In genomic region chr4:68955621-68956020, GRCm38 (mm10) we compare ENCODE assay signal across 8 mouse cellular contexts. TPM values are rescaled to one million over a fixed set of nuclear protein-coding genes. Genes with fewer than 3 reads are reported as not detected.
DNase-seq lines count a peak whose midpoint lies in the region; ATAC-seq and TF ChIP-seq lines count a peak whose summit lies in the region.

No protein-coding gene starts in this region.

- H3K4me1 ChIP-seq in kidney, adult 2 months (ENCODE audit: control insufficient read depth, insufficient read depth, low read length): no peaks in the 10 kb centered on the region
- no peaks in the 10 kb centered on the region for H3K4me1 ChIP-seq in kidney, embryonic 14.5 days (ENCODE audit: control insufficient read depth, insufficient read depth, low read length)
- no peaks in the 10 kb centered on the region for H3K4me1 ChIP-seq in liver, embryonic 11.5 days (replicated peaks; ENCODE audit: control insufficient read depth, insufficient read depth, low read length)

- no peak; the same call in 1 of the 2 replicates for ATAC-seq in kidney, embryonic 14.5 days (ENCODE audit: low FRiP score, low TSS enrichment)
- no peak for ATAC-seq in liver, embryonic 11.5 days (replicated peaks; ENCODE audit: low FRiP score)

- H3K4me3 ChIP-seq in kidney, adult 2 months (ENCODE audit: insufficient read depth, low read depth, low read length): no peak overlapping the region
- H3K4me3 ChIP-seq in kidney, embryonic 14.5 days (ENCODE audit: low read length): no peak overlapping the region
- H3K4me3 ChIP-seq in liver, embryonic 11.5 days (ENCODE audit: low read depth, low read length): no peak overlapping the region

- H3K27ac ChIP-seq in kidney, adult 2 months (ENCODE audit: insufficient read depth, low read depth, low read length): no peak overlapping the region
- H3K27ac ChIP-seq in kidney, embryonic 14.5 days (ENCODE audit: low read depth, low read length): no peak overlapping the region
- H3K27ac ChIP-seq in liver, embryonic 11.5 days (ENCODE audit: low read depth, low read length): no peak overlapping the region

- no peaks in the 10 kb centered on the region for H3K36me3 ChIP-seq in kidney, adult 2 months (ENCODE audit: control insufficient read depth, insufficient read depth, low read length)
- no peaks in the 10 kb centered on the region for H3K36me3 ChIP-seq in kidney, embryonic 14.5 days (ENCODE audit: control insufficient read depth, insufficient read depth, low read length)
- no peaks in the 10 kb centered on the region for H3K36me3 ChIP-seq in liver, embryonic 11.5 days (ENCODE audit: control insufficient read depth, insufficient read depth, low read length)

- no peak overlapping the region for H3K4me2 ChIP-seq in kidney, embryonic 14.5 days (replicated peaks; ENCODE audit: low read depth, low read length)
- H3K4me2 ChIP-seq in liver, embryonic 11.5 days: no peak overlapping the region

- WGBS in kidney, adult 2 months: 3% methylated on average over 4 of the region's 4 CpGs
- 5% methylated on average over 4 of the region's 4 CpGs for WGBS in kidney, embryonic 14.5 days
- 2% methylated on average over 4 of the region's 4 CpGs for WGBS in liver, embryonic 11.5 days

- peak; percentile 28 for DNase-seq in kidney, adult 2 months
- DNase-seq in R1 (ENCODE audit: low read depth, low spot score): peak; percentile 63
- peak; percentile 86 for DNase-seq in embryo, embryonic 11 days
- peak; percentile 35 for DNase-seq in liver, embryonic 11.5 days (ENCODE audit: low spot score)
- DNase-seq in urinary bladder, postnatal 4 days (ENCODE audit: low spot score in 2 of 2): peak; percentile 19 to 74
- DNase-seq in cerebellum, postnatal 36 days: no peak
- no peak for DNase-seq in cerebellum, adult 8-10 months

- H3K9me3 ChIP-seq in kidney, embryonic 14.5 days (ENCODE audit: control insufficient read depth, low read length): no peaks in the 10 kb centered on the region
- no peaks in the 10 kb centered on the region for H3K9me3 ChIP-seq in liver, embryonic 11.5 days (ENCODE audit: control insufficient read depth, low read length)

- TF ChIP-seq CTCF in kidney, adult 2 months (conservative IDR thresholded peaks at IDR 0.05; ENCODE audit: insufficient read depth, insufficient read length, low read depth, low read length): no peak

- H3K27me3 ChIP-seq in kidney, adult 2 months (replicated peaks; ENCODE audit: control insufficient read depth, insufficient read depth, low read length): no peaks in the 10 kb centered on the region
- H3K27me3 ChIP-seq in kidney, embryonic 14.5 days (ENCODE audit: control insufficient read depth, insufficient read depth, low read length): peaks cover 7% of the 10 kb centered on the region; the same call in 1 of the 2 replicates
- H3K27me3 ChIP-seq in liver, embryonic 11.5 days (replicated peaks; ENCODE audit: control insufficient read depth, insufficient read depth, low read length): peaks cover 20% of the 10 kb centered on the region

- no peak overlapping the region for H3K9ac ChIP-seq in kidney, embryonic 14.5 days (ENCODE audit: low read depth, low read length)
- no peak overlapping the region for H3K9ac ChIP-seq in liver, embryonic 11.5 days (ENCODE audit: low read depth, low read length)

- TF ChIP-seq POLR2A in kidney, adult 2 months (IDR thresholded peaks at IDR 0.05; ENCODE audit: low read depth, low read length): no peak

RNA-seq across cellular contexts. Expression of gene Brinp1, which starts 1.4 kb away (rescaled TPM):
- 0.14 and 0.27 TPM in 2 replicates for polyA plus RNA-seq in kidney, adult 2 months (2012; rRNA removed)
- 5.8 and 10.2 TPM in 2 replicates for polyA plus RNA-seq in kidney, embryonic 14.5 days (2014; fragmentation: Nextera tagmentation; extraction: Ambion mirVana)
- 4.8 and 5.2 TPM in 2 replicates for polyA plus RNA-seq in liver, embryonic 11.5 days (2014; fragmentation: Nextera tagmentation; extraction: Ambion mirVana)

Comparison
In these comparisons a context has a peak if more than half of its experiments do, and no peak if none do; other contexts are left out.
1. DNase-seq: peak in kidney, adult 2 months (single experiment), R1 (single experiment), embryo, embryonic 11 days (single experiment), liver, embryonic 11.5 days (single experiment) and urinary bladder, postnatal 4 days (2 of 2); none in cerebellum, postnatal 36 days (0 of 2) and cerebellum, adult 8-10 months (single experiment).